Mouse (Mus musculus): ENCODE measurements around the gene Mttp. TPM values are rescaled to one million over a fixed set of nuclear protein-coding genes. Genes with fewer than 3 reads are reported as not detected.

Gene Mttp
- polyA plus RNA-seq (2012; rRNA removed): 5.3 and 5.7 TPM in 2 replicates

GRCm38 (mm10) chr3:138144642-138145171 is at the start of gene Mttp:
Gene Mttp (minus strand): TSS chr3:138144968.

GRCm38 (mm10) chr3:138193683-138194302 is 49.0 kb upstream of the Mttp start, which contains the start of gene 4930579F01Rik:
Gene 4930579F01Rik (minus strand): TSS chr3:138193825.

GRCm38 (mm10) chr3:138143315-138144059 is 1.3 kb downstream of the Mttp start, which contains the start of gene Trmt10a:
Gene Trmt10a (plus strand): TSS chr3:138143448.

GRCm38 (mm10) chr3:138067288-138067687 is 77.5 kb downstream of the Mttp start, which contains the start of gene Gm5105:
Gene Gm5105 (minus strand): TSS chr3:138067388.

GRCm38 (mm10) chr3:138064732-138065645 is 79.8 kb downstream of the Mttp start, which contains the start of gene 1110002E22Rik:
Gene 1110002E22Rik (plus strand): TSS chr3:138065052.

Other genes with a start within 250 kb of the Mttp start
- 88.1 and 100 TPM in 2 replicates for gene Lamtor3, start 226.5 kb downstream of the Mttp start, polyA plus RNA-seq (2012; rRNA removed)
- gene Dapp1, start 163.4 kb downstream of the Mttp start, polyA plus RNA-seq (2012; rRNA removed): 2.9 TPM in 2 replicates
- 0.06 and 0.55 TPM in 2 replicates for gene 1110002E22Rik, start 79.9 kb downstream of the Mttp start, polyA plus RNA-seq (2012; rRNA removed)
- 0.05 and 0.09 TPM in 2 replicates for gene Gm5105, start 77.6 kb downstream of the Mttp start, polyA plus RNA-seq (2012; rRNA removed)
- 9.1 and 9.3 TPM in 2 replicates for gene Trmt10a, start 1.5 kb downstream of the Mttp start, polyA plus RNA-seq (2012; rRNA removed)
- not detected in 2 replicates for gene 4930579F01Rik, start 48.9 kb upstream of the Mttp start, polyA plus RNA-seq (2012; rRNA removed)
- gene Adh7, start 72.8 kb upstream of the Mttp start, polyA plus RNA-seq (2012; rRNA removed): 0.37 and 0.74 TPM in 2 replicates
- 1.1 and 1.6 TPM in 2 replicates for gene Adh1, start 116.0 kb upstream of the Mttp start, polyA plus RNA-seq (2012; rRNA removed)
- gene Adh6a, start 168.3 kb upstream of the Mttp start, polyA plus RNA-seq (2012; rRNA removed): not detected in 2 replicates
- gene Adh6b, start 196.8 kb upstream of the Mttp start, polyA plus RNA-seq (2012; rRNA removed): 0.16 and 0.45 TPM in 2 replicates

Measured in central nervous system, embryonic 14 days (tissue).